Mouse (Mus musculus) MEL (cell line): Measurements from ENCODE around the gene Erc2. TPM values are rescaled to one million over a fixed set of nuclear protein-coding genes. Genes with fewer than 3 reads are reported as not detected.

Experiments
- DNase-seq: peaks from one replicate; pipeline ENCODE4 v3.0.0; 2011; ENCODE audit warnings: low read depth, low spot score
- H3K27ac ChIP-seq: 2 replicates; pipeline ENCODE4 v1.5.1; 2012; ENCODE audit warnings: low read depth, mild to moderate bottlenecking, control low read depth, low read length, moderate library complexity; ENCODE audit not compliant: control insufficient read depth
- H3K27me3 ChIP-seq, 2 experiments: fragments of 150-350 bp in 1 of 2; sonication (generic) in 1 of 2; 2 replicates each; pipeline ENCODE4 v1.6.1; 2012; ENCODE audit warnings: low read length in 2 of 2, mild to moderate bottlenecking in 2 of 2, improper control_type of control experiment in 1 of 2, moderate library complexity in 1 of 2; ENCODE audit not compliant: insufficient read depth in 2 of 2, control insufficient read depth in 1 of 2
- H3K36me3 ChIP-seq, 2 experiments: 2 replicates each; pipeline ENCODE4 v1.6.1; 2012 to 2014; ENCODE audit warnings: low read length in 2 of 2, improper control_type of control experiment in 1 of 2, inconsistent platforms in 1 of 2, mild to moderate bottlenecking in 1 of 2; ENCODE audit not compliant: insufficient read depth in 2 of 2, control insufficient read depth in 1 of 2
- H3K4me1 ChIP-seq, 2 experiments: fragments of 150-350 bp in 1 of 2; sonication (generic) in 1 of 2; 2 replicates each; pipeline ENCODE4 v1.6.1; 2012; ENCODE audit warnings: low read length in 2 of 2, improper control_type of control experiment in 1 of 2, mild to moderate bottlenecking in 1 of 2; ENCODE audit not compliant: insufficient read depth in 2 of 2, control insufficient read depth in 1 of 2
- H3K4me3 ChIP-seq, 2 experiments: fragments of 150-350 bp in 1 of 2; sonication (generic) in 1 of 2; 2 replicates each; pipeline ENCODE4 v1.5.1; 2012; ENCODE audit warnings: low read depth in 2 of 2, low read length in 2 of 2, mild to moderate bottlenecking in 2 of 2, moderate library complexity in 2 of 2, control low read depth in 1 of 2, improper control_type of control experiment in 1 of 2; ENCODE audit not compliant: control insufficient read depth in 1 of 2, insufficient read depth in 1 of 2
- H3K79me2 ChIP-seq: 2 replicates; pipeline ENCODE4 v1.6.1; 2012; ENCODE audit warnings: mild to moderate bottlenecking, low read length, moderate library complexity; ENCODE audit not compliant: control insufficient read depth, poor library complexity, insufficient read depth
- H3K9ac ChIP-seq: 2 replicates; pipeline ENCODE4 v1.6.1; 2012; ENCODE audit warnings: low read depth, mild to moderate bottlenecking, control low read depth, low read length, moderate library complexity; ENCODE audit not compliant: control insufficient read depth, poor library complexity, severe bottlenecking
- H3K9me3 ChIP-seq: fragments of 150-350 bp; sonication (generic); replicated peaks from 2 replicates; pipeline ENCODE4 v1.6.1; 2012; ENCODE audit warnings: mild to moderate bottlenecking, low read length, improper control_type of control experiment, moderate library complexity; ENCODE audit not compliant: insufficient read depth
- ELF1 ChIP-seq: IDR thresholded peaks from 2 replicates; pipeline ENCODE4 v1.6.1; 2014; ENCODE audit warnings: low read depth, mild to moderate bottlenecking, inconsistent platforms, low read length, improper control_type of control experiment, moderate library complexity
- GABPA ChIP-seq: IDR thresholded peaks from 2 replicates; pipeline ENCODE4 v1.6.1; 2012; ENCODE audit warnings: low read depth, mild to moderate bottlenecking, inconsistent platforms, low read length, improper control_type of control experiment, moderate library complexity
- HCFC1 ChIP-seq: IDR thresholded peaks from 2 replicates; pipeline ENCODE4 v1.6.1; 2012; ENCODE audit warnings: low read depth, mild to moderate bottlenecking, inconsistent platforms, low read length, improper control_type of control experiment, moderate library complexity
- MAFK ChIP-seq: IDR thresholded peaks from 2 replicates; pipeline ENCODE4 v1.6.1; 2011; ENCODE audit warnings: low read depth, mild to moderate bottlenecking, low read length, improper control_type of control experiment, borderline replicate concordance
- MAX ChIP-seq: IDR thresholded peaks from 2 replicates; pipeline ENCODE4 v1.6.1; 2011; ENCODE audit warnings: low read length, improper control_type of control experiment
- MYB ChIP-seq: IDR thresholded peaks from 2 replicates; pipeline ENCODE4 v1.6.1; 2011; ENCODE audit warnings: mild to moderate bottlenecking, low read depth, low read length, improper control_type of control experiment
- POLR2A ChIP-seq, 2 experiments: IDR thresholded peaks; 2 replicates each; pipeline ENCODE4 v1.6.1; 2011 to 2012; ENCODE audit warnings: low read length in 2 of 2, mild to moderate bottlenecking in 2 of 2, control low read depth in 1 of 2, improper control_type of control experiment in 1 of 2, low read depth in 1 of 2, moderate library complexity in 1 of 2; ENCODE audit not compliant: control insufficient read depth in 1 of 2, insufficient read depth in 1 of 2, poor library complexity in 1 of 2
- SIN3A ChIP-seq: IDR thresholded peaks from 2 replicates; pipeline ENCODE4 v1.6.1; 2012; ENCODE audit warnings: low read length, improper control_type of control experiment, inconsistent platforms
- SMC3 ChIP-seq: IDR thresholded peaks from 2 replicates; pipeline ENCODE4 v1.6.1; 2011; ENCODE audit warnings: low read depth, low read length, improper control_type of control experiment
- TAL1 ChIP-seq: IDR thresholded peaks from 2 replicates; pipeline ENCODE4 v1.6.1; 2012; ENCODE audit warnings: mild to moderate bottlenecking, inconsistent platforms, low read length, moderate library complexity, mixed read lengths
- UBTF ChIP-seq: IDR thresholded peaks from 2 replicates; pipeline ENCODE4 v1.6.1; 2012; ENCODE audit warnings: low read depth, mild to moderate bottlenecking, inconsistent platforms, low read length, improper control_type of control experiment, moderate library complexity, borderline replicate concordance; ENCODE audit not compliant: insufficient read depth
- USF2 ChIP-seq, 2 experiments: IDR thresholded peaks; 2 replicates each; pipeline ENCODE4 v1.6.1; 2011 to 2012; ENCODE audit warnings: improper control_type of control experiment in 2 of 2, low read length in 2 of 2, borderline replicate concordance in 1 of 2, inconsistent platforms in 1 of 2, low read depth in 1 of 2, mild to moderate bottlenecking in 1 of 2; ENCODE audit not compliant: insufficient read depth in 1 of 2
- ZC3H11A ChIP-seq: IDR thresholded peaks from 2 replicates; pipeline ENCODE4 v1.6.1; 2012; ENCODE audit warnings: low read depth, mild to moderate bottlenecking, inconsistent platforms, low read length, improper control_type of control experiment
- ZKSCAN1 ChIP-seq: IDR thresholded peaks from 2 replicates; pipeline ENCODE4 v1.6.1; 2012; ENCODE audit warnings: low read depth, mild to moderate bottlenecking, inconsistent platforms, low read length, improper control_type of control experiment, moderate library complexity
- ZMIZ1 ChIP-seq: IDR thresholded peaks from 2 replicates; pipeline ENCODE4 v1.6.1; 2012; ENCODE audit warnings: low read depth, mild to moderate bottlenecking, inconsistent platforms, low read length, improper control_type of control experiment, moderate library complexity
- ZNF384 ChIP-seq: IDR thresholded peaks from 2 replicates; pipeline ENCODE4 v1.6.1; 2012; ENCODE audit warnings: low read depth, mild to moderate bottlenecking, inconsistent platforms, low read length, improper control_type of control experiment
- polyA plus RNA-seq, 2 experiments: library from polyadenylated mRNA; stranded (reverse) in 1 of 2; unstranded in 1 of 2; fragments of >175 nt in 1 of 2; fragments of >200 nt in 1 of 2; gene quantifications; 2 replicates each; pipeline versions ENCODE4 v1.2.1 to v1.2.4; 2012; ENCODE audit warnings: low replicate concordance in 2 of 2, low read depth in 1 of 2; ENCODE audit not compliant: insufficient read length in 2 of 2, insufficient read depth in 1 of 2, missing spikeins in 1 of 2
- total RNA-seq: library from RNA; depleted of rRNA; stranded (reverse); fragments of 300-350 nt; gene quantifications from 2 replicates; pipeline ENCODE4 v1.2.3, GENCODE M21; 2012

Gene Erc2
- total and polyA plus RNA-seq, 3 experiments = not detected

- no peaks in the 10 kb centered on the region for H3K36me3 ChIP-seq
These were observed 353.4 kb downstream of the Erc2 start for GRCm38 (mm10) chr14:27975661-27976060.

GRCm38 (mm10) chr14:27984758-27985157, 362.5 kb downstream of the Erc2 start:
- no peak overlapping the region for H3K9ac ChIP-seq
- no peaks in the 10 kb centered on the region for H3K27me3 ChIP-seq
- no peak overlapping the region for H3K4me3 ChIP-seq
- no peak overlapping the region for H3K27ac ChIP-seq
- H3K79me2 ChIP-seq = no peaks in the 10 kb centered on the region
- no peaks in the 10 kb centered on the region for H3K4me1 ChIP-seq
- DNase-seq = no peak
- H3K9me3 ChIP-seq = no peaks in the 10 kb centered on the region
- TF ChIP-seq USF2 (IDR thresholded peaks at IDR 0.05; ENCODE audit: borderline replicate concordance in 1 of 2, insufficient read depth in 1 of 2, low read depth in 1 of 2, low read length in 2 of 2) (no peak), TAL1 (no peak), MYB (no peak), MAX (no peak), MAFK (no peak), POLR2A (IDR thresholded peaks at IDR 0.05; ENCODE audit: control insufficient read depth in 1 of 2, insufficient read depth in 1 of 2, low read depth in 1 of 2, low read length in 2 of 2, poor library complexity in 1 of 2) (no peak), ZNF384 (no peak), HCFC1 (no peak), GABPA (no peak), SIN3A (no peak), ZKSCAN1 (no peak), ZC3H11A (no peak), ZMIZ1 (no peak), UBTF (no peak), ELF1 (no peak)
- no peaks in the 10 kb centered on the region for H3K36me3 ChIP-seq

More at GRCm38 (mm10) chr14:27975661-27976060, 353.4 kb downstream of the Erc2 start:
- no peak overlapping the region for H3K9ac ChIP-seq
- no peaks in the 10 kb centered on the region for H3K4me1 ChIP-seq
- no peaks in the 10 kb centered on the region for H3K79me2 ChIP-seq
- H3K27me3 ChIP-seq = 0 out of 4 replicates have a peak, but pooled peaks cover 0 to 1% of the 10 kb centered on the region in 2 experiments
- H3K27ac ChIP-seq = no peak overlapping the region
- TF ChIP-seq GABPA (no peak), SMC3 (no peak)
- no peak overlapping the region for H3K4me3 ChIP-seq
- no peak for DNase-seq
- no peaks in the 10 kb centered on the region for H3K9me3 ChIP-seq
